Mouse (Mus musculus) hindbrain, embryonic 15.5 days (tissue): ENCODE data around the gene Sp1. TPM values are rescaled to one million over a fixed set of nuclear protein-coding genes. Genes with fewer than 3 reads are reported as not detected.

Source experiments
- ATAC-seq: fragments of 200-750 bp; cut with Nextera tagmentation; 2 replicates; pipeline ENCODE4 v1.8.0; 2017; ENCODE audit warnings: low read depth, moderate number of reproducible peaks, moderate TSS enrichment; ENCODE audit not compliant: low FRiP score
- H3K27ac ChIP-seq: fragments of 300-500 bp; sonication (generic); replicated peaks from 2 replicates; pipeline ENCODE4 v1.5.1; 2015; ENCODE audit warnings: mild to moderate bottlenecking, inconsistent platforms
- H3K27me3 ChIP-seq: fragments of 300-500 bp; sonication (generic); 2 replicates; pipeline ENCODE4 v1.6.1; 2015; ENCODE audit warnings: control low read depth, inconsistent platforms
- H3K36me3 ChIP-seq: fragments of 300-500 bp; sonication (generic); 2 replicates; pipeline ENCODE4 v1.6.1; 2015; ENCODE audit warnings: control low read depth, inconsistent platforms
- H3K4me1 ChIP-seq: fragments of 300-500 bp; sonication (generic); replicated peaks from 2 replicates; pipeline ENCODE4 v1.6.1; 2015; ENCODE audit warnings: control low read depth, inconsistent platforms
- H3K4me2 ChIP-seq: fragments of 300-500 bp; sonication (generic); 2 replicates; pipeline ENCODE4 v1.6.1; 2015; ENCODE audit warnings: moderate library complexity, mild to moderate bottlenecking, inconsistent platforms
- H3K4me3 ChIP-seq: fragments of 300-500 bp; sonication (generic); 2 replicates; pipeline ENCODE4 v1.5.1; 2015; ENCODE audit warnings: mild to moderate bottlenecking, inconsistent platforms
- H3K9ac ChIP-seq: fragments of 300-500 bp; sonication (generic); 2 replicates; pipeline ENCODE4 v1.6.1; 2015; ENCODE audit warnings: inconsistent platforms
- H3K9me3 ChIP-seq: fragments of 300-500 bp; sonication (generic); 2 replicates; pipeline ENCODE4 v1.6.1; 2016; ENCODE audit warnings: control low read depth, inconsistent platforms
- WGBS: fragments of 180-500 bp; shearing (Covaris S2); methylation state at CpG from one replicate; pipeline ENCODE4 v1.1.7; 2015; 5-methylcytosine and 5-hydroxymethylcytosine counted together
- polyA plus RNA-seq: library from polyadenylated mRNA; unstranded; fragments of >200 nt; fragmentation: Nextera tagmentation; extraction: Ambion mirVana; gene quantifications from 2 replicates; pipeline ENCODE4 v1.2.1, GENCODE M21; 2015

Sp1 gene
- polyA plus RNA-seq, 1 experiment from 2014 or later, result 3.4 TPM

DNA sequence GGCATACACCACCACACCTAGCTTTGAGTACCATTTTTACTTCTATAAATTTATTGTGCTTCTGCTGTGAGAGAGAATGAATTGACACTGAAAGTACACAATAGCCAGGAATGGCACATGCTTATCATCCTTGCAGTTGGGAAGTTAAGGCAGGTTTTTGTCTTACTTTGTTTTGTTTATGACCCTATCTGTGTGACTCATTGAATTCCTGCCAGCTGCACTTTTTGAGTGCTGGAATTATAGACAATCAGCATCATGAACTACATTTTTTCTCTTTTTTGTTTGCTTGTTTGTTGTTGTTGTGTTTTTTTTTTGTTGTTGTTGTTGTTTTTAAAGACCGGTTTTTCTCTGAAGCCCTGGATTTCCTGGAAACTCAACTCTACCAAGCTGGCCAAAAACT, 15.0 kb downstream of the Sp1 start:
- H3K9ac ChIP-seq, result no peak overlapping the region
- H3K4me1 ChIP-seq, result no peaks in the 10 kb centered on the region
- no peak overlapping the region for H3K27ac ChIP-seq
- ATAC-seq, result no peak
- no peak overlapping the region for H3K4me3 ChIP-seq
- peaks cover 6% of the 10 kb centered on the region for H3K36me3 ChIP-seq
- no peak overlapping the region for H3K4me2 ChIP-seq
- 61% methylated on average over 1 of the region's 1 CpGs for WGBS
- H3K27me3 ChIP-seq, result no peaks in the 10 kb centered on the region
- no peaks in the 10 kb centered on the region for H3K9me3 ChIP-seq

DNA sequence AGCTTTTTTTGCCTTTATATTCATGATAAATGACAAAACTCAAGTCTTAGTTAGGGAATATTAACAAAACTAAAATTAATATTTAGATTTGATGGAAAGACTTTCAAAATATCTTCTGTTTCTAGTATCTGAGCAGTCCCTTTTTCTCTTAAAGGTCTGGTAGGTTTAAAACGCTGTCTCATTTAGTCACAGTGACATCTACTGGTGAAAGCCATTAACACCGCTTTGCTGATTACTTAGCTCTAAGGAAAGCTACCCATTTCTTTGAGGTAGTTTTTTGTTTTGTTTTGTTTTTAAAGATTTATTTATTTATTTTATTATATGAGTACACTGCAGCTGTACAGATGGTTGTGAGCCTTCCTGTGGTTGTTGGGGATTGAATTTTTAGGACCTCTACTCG, 15.5 kb downstream of the Sp1 start:
- Histone ChIP-seq H3K9ac (no peak overlapping the region), H3K4me2 (no peak overlapping the region), H3K4me1 (no peaks in the 10 kb centered on the region), H3K27ac (no peak overlapping the region), H3K9me3 (no peaks in the 10 kb centered on the region), H3K27me3 (no peaks in the 10 kb centered on the region), H3K4me3 (no peak overlapping the region), H3K36me3 (peaks cover 10% of the 10 kb centered on the region)
- ATAC-seq, result no peak
- WGBS, result 59% methylated on average over 3 of the region's 3 CpGs

DNA sequence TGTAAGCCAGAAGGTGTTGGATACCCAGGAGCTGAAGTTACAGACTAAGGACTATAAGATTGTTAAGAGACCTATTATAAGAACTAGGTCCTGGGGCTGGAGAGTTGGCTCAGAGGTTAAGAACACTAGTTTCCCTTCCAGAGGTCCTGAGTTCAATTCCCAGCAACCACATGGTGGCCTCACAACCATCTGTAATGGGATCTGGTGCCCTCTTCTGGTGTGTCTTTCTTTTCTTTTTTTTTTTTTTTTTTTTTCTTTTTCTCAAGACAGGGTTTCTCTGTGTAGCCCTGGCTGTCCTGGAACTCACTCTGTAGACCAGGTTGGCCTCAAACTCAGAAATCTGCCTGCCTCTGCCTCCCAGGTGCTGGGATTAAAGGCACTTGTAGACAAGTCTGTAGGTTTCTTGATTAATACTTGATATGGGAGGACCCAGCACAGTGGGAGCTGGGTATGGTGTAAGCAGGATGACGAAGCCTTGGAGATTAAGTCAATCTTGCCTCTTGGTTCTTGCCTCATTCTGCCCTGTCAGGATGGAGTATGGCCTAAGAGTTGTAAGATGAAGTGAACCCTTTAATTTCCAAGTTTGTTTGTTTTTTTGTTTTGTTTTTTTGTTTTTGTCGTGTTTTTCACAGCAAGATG, 17.8 kb downstream of the Sp1 start:
- H3K27ac ChIP-seq, result no peak overlapping the region
- WGBS, result 94% methylated on average over 2 of the region's 2 CpGs

DNA sequence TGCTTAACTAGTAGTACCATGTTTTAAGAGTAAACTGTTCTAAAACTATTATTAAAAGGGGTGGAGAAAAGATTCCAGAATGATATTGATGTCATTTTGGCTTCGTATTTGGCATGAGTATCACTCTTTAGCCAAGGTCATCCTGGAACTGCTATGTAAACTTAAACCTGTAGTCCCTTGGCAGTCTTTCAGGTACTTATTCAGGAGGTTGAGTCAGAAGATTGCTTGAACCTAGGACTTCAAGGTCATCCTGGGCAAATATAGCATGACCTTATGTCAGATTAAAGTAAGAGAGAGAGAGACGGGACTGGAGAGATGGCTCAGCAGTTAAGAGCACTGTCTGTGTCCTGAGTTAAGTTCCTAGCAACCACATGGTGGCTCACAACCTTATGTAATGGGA, 18.7 kb downstream of the Sp1 start:
- no peaks in the 10 kb centered on the region for H3K4me1 ChIP-seq
- WGBS, result 95% methylated on average over 2 of the region's 2 CpGs
- H3K4me3 ChIP-seq, result no peak overlapping the region
- no peaks in the 10 kb centered on the region for H3K27me3 ChIP-seq
- H3K36me3 ChIP-seq, result peaks cover 28% of the 10 kb centered on the region
- H3K4me2 ChIP-seq, result no peak overlapping the region
- ATAC-seq, result no peak
- no peak overlapping the region for H3K27ac ChIP-seq
- H3K9me3 ChIP-seq, result no peaks in the 10 kb centered on the region
- H3K9ac ChIP-seq, result no peak overlapping the region

More for the DNA sequence above, 17.8 kb downstream of the Sp1 start:
- Histone ChIP-seq H3K4me3 (no peak overlapping the region), H3K9me3 (no peaks in the 10 kb centered on the region), H3K4me2 (no peak overlapping the region), H3K4me1 (no peaks in the 10 kb centered on the region), H3K27me3 (no peaks in the 10 kb centered on the region), H3K9ac (no peak overlapping the region), H3K36me3 (peaks cover 22% of the 10 kb centered on the region)
- no peak for ATAC-seq

DNA sequence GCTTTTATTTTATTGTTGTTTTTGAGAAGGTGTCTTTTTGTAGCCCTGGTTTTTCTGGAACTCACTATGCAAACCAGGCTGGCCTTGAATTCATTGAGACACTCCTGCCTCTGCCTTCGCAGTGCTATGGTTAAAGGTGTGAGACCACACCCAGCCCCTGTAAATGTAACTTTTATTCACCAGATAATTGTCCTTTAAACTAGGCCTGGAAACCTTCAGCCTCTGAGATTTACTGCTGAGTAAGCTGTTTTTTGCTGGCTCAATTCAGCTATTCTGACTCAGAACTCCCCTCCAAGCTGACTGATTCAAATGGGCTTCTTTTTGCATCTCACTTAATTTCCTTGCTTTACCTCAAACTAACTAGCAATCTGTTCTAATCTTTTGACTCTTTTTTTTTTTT, 21.0 kb downstream of the Sp1 start:
- Histone ChIP-seq H3K4me3 (no peak overlapping the region), H3K4me2 (no peak overlapping the region), H3K27ac (no peak overlapping the region), H3K9me3 (no peaks in the 10 kb centered on the region), H3K27me3 (no peaks in the 10 kb centered on the region), H3K9ac (no peak overlapping the region), H3K4me1 (no peaks in the 10 kb centered on the region), H3K36me3 (peaks cover 50% of the 10 kb centered on the region)
- 100% methylated on average over 1 of the region's 1 CpGs for whole genome bisulfite sequencing
- ATAC-seq, result no peak

DNA sequence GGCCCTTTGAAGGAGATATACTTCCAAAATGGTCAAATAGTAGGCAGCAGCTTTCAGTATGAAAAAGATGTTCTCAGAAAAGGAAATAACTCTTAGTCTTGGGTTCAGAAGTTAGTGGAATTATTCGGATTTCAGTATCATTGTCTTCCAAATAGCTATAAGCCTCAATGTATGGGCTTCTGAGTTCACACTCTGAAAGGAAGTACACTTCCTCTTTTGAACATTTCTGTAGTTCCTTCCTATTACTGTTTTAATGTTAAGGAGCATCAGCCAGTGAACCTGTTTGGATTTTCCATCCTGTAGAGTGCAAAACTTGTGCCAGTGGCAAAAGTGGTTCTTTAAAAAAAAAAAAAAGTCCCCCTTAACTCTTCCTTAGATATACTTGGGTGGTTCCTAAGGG, 26.1 kb downstream of the Sp1 start:
- H3K4me1 ChIP-seq, result no peaks in the 10 kb centered on the region
- no peak overlapping the region for H3K4me2 ChIP-seq
- H3K9me3 ChIP-seq, result no peaks in the 10 kb centered on the region
- no peak overlapping the region for H3K9ac ChIP-seq
- H3K4me3 ChIP-seq, result no peak overlapping the region
- ATAC-seq, result no peak
- WGBS, result 94% methylated on average over 1 of the region's 1 CpGs
- peaks cover 57% of the 10 kb centered on the region for H3K36me3 ChIP-seq
- no peak overlapping the region for H3K27ac ChIP-seq
- H3K27me3 ChIP-seq, result no peaks in the 10 kb centered on the region

DNA sequence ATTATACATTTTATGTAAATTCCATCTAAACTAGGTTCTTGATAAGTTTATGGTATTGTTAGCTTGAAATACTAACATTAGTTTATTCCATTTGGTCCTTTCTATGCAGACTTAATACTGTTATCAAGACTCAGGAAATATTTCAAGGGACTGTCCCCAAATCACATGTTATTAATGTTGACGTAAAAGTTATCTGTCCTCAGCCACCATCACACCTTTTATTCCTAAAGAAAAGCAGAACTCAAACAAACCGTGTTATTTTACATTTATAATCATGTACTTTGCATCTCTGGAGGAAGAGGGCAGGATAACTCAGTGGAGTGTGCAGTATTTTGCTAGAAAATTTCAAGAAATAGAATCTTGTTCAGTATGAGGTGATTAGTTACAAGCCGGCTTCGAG, 27.2 kb downstream of the Sp1 start:
- no peak overlapping the region for H3K4me2 ChIP-seq
- no peak overlapping the region for H3K9ac ChIP-seq
- no peaks in the 10 kb centered on the region for H3K9me3 ChIP-seq
- no peaks in the 10 kb centered on the region for H3K4me1 ChIP-seq
- ATAC-seq, result no peak
- H3K27me3 ChIP-seq, result no peaks in the 10 kb centered on the region
- WGBS, result 97% methylated on average over 4 of the region's 4 CpGs
- H3K4me3 ChIP-seq, result no peak overlapping the region
- no peak overlapping the region for H3K27ac ChIP-seq
- peaks cover 51% of the 10 kb centered on the region for H3K36me3 ChIP-seq

DNA sequence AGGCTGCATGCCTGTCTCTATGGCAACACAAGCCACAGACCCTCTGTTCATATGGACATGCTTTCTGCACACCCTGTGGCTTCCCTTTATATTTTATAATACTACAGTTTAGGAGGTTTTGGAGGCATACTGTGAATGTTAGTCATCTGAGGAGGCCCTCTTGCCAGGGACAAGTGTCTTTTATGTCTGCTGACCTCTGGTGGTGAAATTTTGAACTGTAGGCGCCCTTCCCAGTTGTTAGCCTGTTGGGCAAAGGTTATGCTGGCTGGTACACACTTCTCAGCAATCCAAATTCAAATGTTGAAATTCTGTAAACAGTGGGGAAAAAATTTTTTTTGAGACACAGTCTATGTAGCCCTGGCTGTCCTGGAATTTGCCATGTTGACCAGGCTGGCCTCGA, 36.5 kb downstream of the Sp1 start:
- Histone ChIP-seq H3K4me1 (no peaks in the 10 kb centered on the region), H3K4me3 (no peak overlapping the region), H3K4me2 (no peak overlapping the region), H3K36me3 (0 out of 2 replicates have a peak, but pooled peaks cover 3% of the 10 kb centered on the region), H3K27me3 (no peaks in the 10 kb centered on the region), H3K9ac (no peak overlapping the region), H3K27ac (no peak overlapping the region), H3K9me3 (no peaks in the 10 kb centered on the region)
- no peak for ATAC-seq
- 49% methylated on average over 2 of the region's 2 CpGs for WGBS

DNA sequence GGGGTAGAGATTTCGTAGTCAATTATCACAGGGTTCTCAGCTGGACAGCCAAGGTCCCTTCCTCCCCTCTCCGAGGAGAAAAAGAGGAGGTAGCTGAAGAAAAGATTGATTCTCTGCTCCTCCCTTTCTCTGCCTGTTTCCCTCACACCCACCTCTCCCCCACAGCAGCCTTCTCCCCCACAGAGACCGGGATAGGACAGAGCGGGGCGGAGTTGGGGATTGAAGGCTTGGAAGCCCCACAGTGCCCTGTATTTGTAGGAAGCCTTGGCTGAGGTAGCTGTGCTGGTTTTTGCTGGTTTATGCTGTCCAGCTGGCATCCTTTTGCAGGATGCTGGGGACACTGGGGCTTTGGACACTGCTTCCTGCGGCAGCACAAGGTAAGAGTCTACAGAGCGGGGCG, 39.2 kb downstream of the Sp1 start, which contains the start of gene Amhr2:
Gene Amhr2, plus strand, starts transcription at position 222 of the 400 bp plus-strand sequence.
- H3K27ac ChIP-seq, result no peak within 1 kb of the TSS
- no peak within 1 kb of the TSS for H3K9ac ChIP-seq
- 72% methylated on average over 8 of the region's 8 CpGs for WGBS
- ATAC-seq, result no peak
- H3K4me1 ChIP-seq, result no peaks in the 10 kb centered on the region
- H3K27me3 ChIP-seq, result no peaks in the 10 kb centered on the region
- no peak within 1 kb of the TSS for H3K4me3 ChIP-seq
- no peaks in the 10 kb centered on the region for H3K9me3 ChIP-seq
- H3K4me2 ChIP-seq, result no peak within 1 kb of the TSS
- H3K36me3 ChIP-seq, result no peaks in the 10 kb centered on the region

DNA sequence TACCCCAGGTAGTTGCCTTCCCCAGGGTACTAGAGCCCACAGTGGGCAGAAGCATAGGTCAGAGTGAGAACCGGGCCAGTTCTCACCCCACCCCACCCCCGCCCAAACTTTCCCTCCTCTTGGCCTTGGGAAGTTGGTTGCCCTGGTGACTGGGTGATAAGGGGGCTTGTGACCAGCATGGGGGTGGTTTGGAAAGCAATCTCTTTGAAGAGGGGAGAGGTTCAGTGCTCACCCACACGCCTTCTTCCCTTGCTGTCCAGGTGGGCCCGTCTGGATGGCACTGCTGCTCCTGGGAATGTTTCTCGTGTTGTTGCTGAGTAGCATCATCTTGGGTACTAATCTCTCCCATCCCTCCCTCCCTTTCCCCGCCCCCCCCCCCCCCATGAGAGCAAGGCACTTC, 40.5 kb downstream of the Sp1 start:
- no peaks in the 10 kb centered on the region for H3K9me3 ChIP-seq
- WGBS, result 76% methylated on average over 5 of the region's 6 CpGs
- no peak for ATAC-seq

DNA sequence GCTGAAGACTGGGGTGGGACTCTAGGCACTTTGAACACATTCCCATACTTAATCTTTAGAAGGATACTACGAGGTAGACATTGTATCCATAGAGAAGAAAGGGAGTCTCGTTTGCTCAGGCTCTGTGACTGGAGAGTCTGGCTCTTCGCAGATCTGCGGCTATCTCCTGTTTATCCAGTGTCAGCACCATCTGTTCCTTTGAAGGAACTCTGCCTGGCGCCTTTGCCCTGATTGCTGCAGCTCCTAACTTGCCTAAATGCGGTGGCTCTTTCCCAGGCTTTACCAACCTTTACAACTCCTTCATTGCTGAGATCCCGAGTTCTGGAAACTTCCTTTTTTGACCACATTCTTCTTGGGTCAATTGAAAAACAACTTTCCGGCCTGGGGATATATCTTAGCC, 43.4 kb downstream of the Sp1 start:
- no peaks in the 10 kb centered on the region for H3K9me3 ChIP-seq
- WGBS, result 74% methylated on average over 8 of the region's 8 CpGs

More for the DNA sequence above, 40.5 kb downstream of the Sp1 start:
- no peak overlapping the region for H3K9ac ChIP-seq
- no peak overlapping the region for H3K4me3 ChIP-seq
- no peak overlapping the region for H3K27ac ChIP-seq
- no peaks in the 10 kb centered on the region for H3K36me3 ChIP-seq
- no peaks in the 10 kb centered on the region for H3K27me3 ChIP-seq
- no peaks in the 10 kb centered on the region for H3K4me1 ChIP-seq
- no peak overlapping the region for H3K4me2 ChIP-seq

DNA sequence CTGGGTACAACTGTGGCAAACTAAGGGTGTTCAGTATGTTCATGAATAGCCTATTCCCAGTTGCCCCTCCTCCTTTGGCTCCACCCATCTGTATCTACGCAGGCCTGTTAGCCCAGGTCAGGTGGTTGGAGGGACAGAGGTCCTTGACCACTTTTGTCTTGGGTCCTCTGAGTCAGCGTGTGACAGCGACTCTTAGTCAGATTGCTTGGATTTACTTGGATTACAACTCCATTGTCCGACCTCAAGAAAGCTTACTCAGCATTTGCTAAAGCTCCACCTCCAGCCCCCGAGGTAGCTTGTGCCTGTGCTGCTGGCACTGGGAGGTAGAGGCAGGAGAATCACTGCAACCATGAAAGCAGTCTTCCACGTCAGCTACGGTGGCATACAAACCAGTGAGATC, 45.0 kb downstream of the Sp1 start:
- no peak overlapping the region for H3K27ac ChIP-seq
- no peak overlapping the region for H3K9ac ChIP-seq
- no peaks in the 10 kb centered on the region for H3K4me1 ChIP-seq
- WGBS, result 43% methylated on average over 7 of the region's 7 CpGs
- H3K9me3 ChIP-seq, result no peaks in the 10 kb centered on the region
- no peak overlapping the region for H3K4me2 ChIP-seq
- H3K4me3 ChIP-seq, result no peak overlapping the region
- H3K27me3 ChIP-seq, result no peaks in the 10 kb centered on the region
- ATAC-seq, result no peak
- H3K36me3 ChIP-seq, result no peaks in the 10 kb centered on the region

More for the DNA sequence above, 43.4 kb downstream of the Sp1 start:
- no peaks in the 10 kb centered on the region for H3K36me3 ChIP-seq
- H3K9ac ChIP-seq, result no peak overlapping the region
- H3K27ac ChIP-seq, result no peak overlapping the region
- H3K27me3 ChIP-seq, result no peaks in the 10 kb centered on the region
- no peak overlapping the region for H3K4me3 ChIP-seq
- no peak overlapping the region for H3K4me2 ChIP-seq
- no peaks in the 10 kb centered on the region for H3K4me1 ChIP-seq
- no peak for ATAC-seq
